Mouse (Mus musculus) lung, postnatal 36 days (tissue): ENCODE results near the gene Gm5741.

ENCODE experiments used
- DNase-seq: peaks from one replicate; pipeline ENCODE4 v3.0.0; 2022; ENCODE audit warnings: mixed read lengths

Gm5741 gene

DNA sequence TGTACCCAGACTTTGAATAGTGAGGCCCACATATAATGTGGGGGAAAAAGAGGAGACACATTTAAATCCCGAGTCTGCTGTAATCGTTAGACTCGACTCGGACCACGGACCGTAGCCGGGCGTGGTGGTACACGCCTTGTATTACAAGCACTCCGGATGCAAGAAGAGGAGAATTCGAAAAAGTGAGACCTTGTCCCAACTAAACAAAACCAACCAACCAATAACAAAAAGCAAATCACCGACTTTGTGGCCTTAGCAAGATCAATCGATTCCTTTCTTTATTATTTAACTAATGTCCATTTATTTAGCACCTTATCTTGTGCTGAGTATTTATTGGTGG, 40.3 kb downstream of the Gm5741 start:
- DNase-seq, result peak; percentile 19

DNA sequence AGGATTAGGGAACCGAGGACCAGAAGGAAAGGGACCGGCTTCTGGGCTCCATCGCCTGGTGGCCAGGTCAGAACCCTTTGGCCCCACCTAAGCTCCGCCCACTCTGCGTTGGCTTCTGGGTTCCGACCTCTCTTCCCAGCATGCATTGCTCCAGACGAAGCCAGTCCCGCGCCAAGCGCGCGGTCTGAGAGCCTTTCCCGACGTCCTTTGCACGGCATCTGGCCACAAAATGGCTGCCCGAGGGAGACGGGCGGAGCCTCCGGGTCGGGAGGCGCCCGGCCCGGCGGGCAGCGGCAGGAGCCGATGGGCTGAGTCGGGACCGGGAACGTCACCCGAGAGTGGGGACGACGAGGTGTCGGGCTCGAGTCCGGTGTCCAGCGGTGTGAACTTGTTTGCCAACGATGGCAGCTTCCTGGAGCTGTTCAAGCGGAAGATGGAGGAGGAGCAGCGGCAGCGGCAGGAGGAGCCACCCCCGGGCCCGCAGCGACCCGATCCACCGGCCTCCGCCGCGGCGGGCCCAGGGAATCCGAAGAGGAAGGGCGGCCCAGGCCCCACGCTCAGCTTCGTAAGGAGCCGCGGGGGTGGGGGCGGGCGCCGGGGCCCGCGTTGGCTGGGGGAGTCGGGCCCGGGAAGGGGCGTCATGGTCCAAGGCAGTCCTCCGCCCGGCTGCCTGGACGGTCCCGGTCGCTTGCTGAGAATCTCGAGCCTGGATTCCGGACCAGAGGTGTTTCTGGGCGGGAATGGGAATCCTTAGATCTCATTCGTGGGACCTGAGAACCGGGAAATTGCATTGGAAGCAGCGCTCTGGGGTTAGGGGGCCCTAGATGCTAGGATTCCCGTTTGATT, 40.9 kb downstream of the Gm5741 start, which contains the start of gene Trir:
Trir (plus strand) TSS at position 154 of the 846 bp plus-strand sequence.
- DNase-seq, result peak; percentile 99

DNA sequence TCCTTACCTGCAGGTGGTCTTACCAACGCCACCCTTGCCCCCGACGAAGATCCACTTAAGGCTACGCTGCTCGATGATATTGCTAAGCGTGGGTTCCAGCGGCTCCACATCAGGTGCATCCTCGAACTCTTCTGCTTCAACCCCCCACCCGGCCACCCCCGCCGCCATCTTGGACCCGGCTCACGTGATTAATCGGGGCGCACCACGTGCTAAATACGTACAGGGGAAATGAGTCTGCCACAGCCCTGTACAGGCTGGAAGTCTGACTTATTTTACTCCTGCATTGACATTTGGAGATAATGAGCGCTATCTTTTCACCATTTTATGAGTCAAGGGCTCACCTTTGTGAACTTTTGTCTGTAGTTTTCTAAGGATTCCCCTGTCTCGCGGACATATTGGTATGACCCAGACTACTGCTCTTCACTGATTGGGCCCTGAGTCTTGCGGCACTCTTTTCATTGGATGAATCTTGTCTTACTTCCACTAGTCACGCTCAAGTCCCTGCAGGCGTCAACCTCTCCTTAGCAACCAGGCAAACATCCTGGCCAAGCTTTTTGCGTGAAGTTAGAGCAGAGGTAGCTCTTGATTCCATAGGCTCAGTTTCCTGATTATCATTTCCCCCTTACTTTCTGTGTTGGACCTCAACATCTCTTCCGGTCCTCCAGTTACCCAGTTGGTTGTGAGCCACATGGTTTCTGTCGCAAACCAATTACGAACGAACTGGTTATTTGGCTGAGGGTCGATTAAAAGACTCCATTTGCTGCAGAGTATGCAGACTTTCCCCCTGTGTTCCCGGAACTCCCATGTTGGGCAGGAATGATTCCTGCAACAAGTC, 42.5 kb downstream of the Gm5741 start, which contains the start of gene Asna1:
Asna1 (minus strand) TSS at position 184 of the 835 bp plus-strand sequence.
- DNase-seq, result peak; percentile 95

DNA sequence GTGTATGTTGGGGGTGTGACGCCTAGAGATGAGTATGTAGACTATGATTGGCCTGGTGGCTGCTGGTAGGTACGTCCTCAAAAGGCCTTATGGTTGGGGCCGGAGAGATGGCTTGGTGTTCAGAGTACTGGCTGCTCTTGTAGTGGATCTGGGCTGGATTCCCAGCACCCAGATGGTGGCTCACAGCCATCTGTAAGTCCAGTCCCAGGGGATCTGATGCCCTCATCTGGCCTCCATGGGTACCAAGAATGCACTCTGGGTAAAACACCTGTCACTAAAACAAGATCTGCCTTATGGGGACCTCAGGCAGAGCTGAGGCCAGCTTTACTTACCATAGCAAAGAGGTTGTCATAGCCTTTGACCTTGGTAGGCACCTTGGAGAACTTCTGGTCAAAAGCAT, 43.9 kb downstream of the Gm5741 start:
- no peak for DNase-seq

DNA sequence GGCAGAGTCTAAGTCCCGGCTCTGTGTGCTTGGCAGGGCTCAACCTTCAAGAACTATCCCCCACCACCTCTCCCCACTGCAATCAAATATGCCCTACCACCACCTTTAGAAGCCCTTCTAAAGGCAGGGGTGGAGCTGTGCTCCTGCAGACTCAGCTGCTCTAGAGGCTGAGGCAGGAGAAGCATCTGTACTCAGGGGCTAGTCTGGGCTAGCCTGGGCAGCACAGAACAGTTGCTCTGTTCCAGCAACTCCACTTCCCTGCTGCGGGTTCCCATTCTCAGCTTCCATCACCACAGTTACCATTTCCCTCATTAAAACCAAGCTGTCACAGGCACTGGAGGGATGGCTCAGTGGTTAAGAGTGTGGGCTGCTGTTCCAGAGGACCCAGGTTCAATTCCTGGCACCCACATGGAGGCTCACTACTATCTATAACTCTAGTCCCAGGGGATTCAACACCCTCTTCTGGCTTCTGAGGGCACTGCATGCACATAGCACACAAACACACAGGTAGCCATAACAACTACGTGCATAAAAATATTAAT, 46.2 kb downstream of the Gm5741 start:
- DNase-seq, result no peak
